Mouse (Mus musculus) embryo, embryonic 10 days (tissue): Measurements from ENCODE around the gene 1110051M20Rik.

Experiments
- DNase-seq: peaks from one replicate; pipeline ENCODE4 v3.0.0-alpha.2; 2015; ENCODE audit warnings: low spot score

1110051M20Rik gene

DNA sequence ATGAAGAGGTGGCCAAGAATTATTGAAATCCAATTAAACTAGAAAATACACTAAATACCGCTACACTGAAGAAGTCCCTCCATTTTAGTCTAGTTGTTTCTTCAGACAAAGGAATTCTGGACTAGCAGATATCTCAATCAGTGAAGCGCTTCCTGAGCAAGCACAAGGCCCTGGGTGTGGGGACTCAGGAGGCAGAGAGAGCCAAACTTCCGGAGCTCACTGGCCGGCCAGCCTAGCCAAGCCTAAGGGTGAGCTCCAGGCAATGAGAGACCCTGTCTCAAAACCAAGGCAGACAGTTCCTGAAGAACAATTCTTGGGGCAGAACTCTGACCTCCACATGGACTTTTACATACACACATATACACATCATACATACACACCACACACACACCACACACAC lies 95.6 kb downstream of the 1110051M20Rik start:
- DNase-seq = no peak

DNA sequence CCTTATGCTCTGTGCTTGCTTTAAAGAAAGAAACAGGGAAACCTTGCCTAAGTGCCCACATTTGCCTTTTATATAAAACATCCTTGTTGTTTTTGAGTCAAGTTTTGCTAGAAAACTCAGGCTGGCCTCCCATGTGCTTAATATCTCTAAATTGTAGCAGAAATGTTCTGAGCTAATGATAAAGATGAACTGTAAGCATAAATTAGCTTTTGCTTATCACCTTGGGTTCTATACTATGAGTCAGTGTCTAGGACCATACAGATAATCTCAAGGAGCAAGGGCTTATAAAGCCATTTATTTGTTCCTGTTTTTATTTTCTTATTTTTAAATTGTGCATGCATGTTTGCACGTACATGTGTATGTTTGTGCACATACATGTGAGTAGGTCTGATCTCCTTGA lies 98.9 kb downstream of the 1110051M20Rik start:
- DNase-seq = no peak

DNA sequence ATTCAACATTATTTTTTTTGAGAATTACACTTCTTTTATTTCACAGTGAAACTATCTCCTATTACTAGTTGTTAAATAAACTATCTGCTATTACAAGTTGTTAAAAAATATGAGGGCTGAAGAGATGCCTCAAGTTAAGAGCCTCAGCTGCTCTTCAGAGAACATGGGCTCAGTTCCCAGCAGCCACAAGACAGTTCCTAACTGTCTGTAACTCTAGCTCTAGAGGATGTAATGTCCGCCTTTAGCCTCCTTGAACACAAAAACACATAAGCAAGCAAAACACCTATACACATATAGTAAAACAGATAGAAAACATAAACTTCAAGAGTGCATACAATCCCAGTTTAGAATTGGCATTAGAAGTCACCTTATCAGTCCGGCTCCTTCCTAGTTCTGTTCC lies 104.9 kb downstream of the 1110051M20Rik start:
- DNase-seq = no peak

DNA sequence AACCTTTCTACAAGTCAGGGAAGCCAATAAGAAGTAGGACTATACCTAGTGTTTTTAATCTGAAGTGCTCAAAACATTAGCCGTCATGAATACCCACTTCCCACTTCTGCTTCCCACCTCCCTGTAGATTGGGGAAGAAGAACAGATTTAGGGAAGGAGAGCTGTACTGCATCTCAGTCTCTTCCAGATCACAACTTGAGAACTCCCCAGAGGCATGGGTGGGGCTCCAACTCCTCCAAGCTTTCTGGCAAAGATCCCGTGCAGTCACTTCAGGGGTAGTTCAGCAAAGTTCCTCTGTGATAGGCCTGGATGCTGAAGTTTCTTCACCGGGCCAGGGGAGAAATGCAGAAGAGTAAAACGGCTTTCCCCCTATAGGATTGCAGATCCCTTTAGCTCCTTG lies 109.4 kb downstream of the 1110051M20Rik start:
- DNase-seq = no peak

DNA sequence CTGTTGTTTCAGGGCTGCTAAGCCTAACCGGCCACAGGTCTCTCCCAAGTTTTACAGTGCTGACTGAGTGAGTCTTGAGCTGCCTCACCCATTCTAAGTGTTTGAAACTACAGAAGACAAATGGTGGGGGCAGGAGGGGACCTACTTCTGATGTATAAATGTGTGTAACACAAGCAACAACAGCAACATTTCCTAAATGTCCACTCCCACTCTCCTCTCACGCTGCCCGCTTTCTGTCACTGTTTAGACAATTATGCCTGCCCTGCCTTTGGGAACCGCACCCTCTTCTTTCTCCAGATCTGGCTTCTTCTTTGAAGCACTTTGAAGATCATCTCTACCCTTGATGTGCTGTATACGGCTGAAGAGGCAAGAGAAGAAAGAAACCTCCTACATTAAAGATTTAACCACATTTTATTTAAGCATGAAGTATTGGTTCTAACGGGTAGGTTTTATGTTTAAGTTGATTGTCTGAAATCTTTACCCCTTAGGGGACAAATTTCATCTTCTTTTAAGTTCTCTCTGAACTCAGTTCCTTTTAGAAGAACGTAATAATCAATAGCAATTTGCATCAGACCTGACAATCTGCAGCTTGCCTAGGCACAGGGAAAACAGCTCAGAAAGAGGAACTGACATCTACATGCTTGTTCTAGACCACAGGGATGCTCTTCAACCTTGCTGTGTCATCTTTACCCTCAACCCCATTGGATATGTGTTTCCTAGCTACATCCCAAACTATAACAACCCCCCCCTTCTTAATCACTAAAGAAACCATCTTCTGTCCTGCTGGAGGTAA lies 113.3 kb downstream of the 1110051M20Rik start:
- no peak for DNase-seq

DNA sequence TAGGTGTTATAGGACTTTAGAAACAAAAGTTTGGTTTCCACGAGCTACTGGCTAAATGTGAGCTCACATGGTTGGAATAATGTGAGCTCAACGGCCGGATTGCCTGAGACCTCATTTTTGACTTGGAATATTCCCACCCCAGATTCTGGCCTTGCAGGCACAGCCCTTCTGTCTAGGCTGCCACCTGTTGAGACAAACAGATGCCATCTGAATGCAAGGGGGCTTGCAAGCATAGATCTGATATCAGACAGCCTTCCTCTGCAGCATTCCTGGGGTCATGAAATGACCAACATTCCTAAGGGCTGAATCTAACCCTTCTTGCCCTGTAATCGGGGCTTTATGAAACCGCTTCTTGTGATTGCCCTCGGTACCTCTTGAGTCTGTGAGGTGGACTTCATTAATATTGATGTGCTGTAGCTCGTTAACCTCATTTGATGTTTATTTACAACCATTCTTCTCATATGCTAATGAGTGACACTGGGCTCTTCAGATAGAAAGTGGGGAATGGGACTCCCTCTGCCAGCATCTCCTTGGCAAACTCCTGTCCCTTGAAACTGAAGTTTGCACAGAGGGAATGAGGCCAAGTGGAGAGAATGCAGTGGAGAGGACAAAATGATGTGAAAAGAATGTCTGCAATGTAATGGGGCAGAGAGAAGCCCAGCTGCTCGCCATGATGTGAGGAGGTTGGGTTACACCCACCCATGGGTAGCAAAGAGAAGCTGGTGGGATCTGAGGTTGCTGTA lies 114.3 kb downstream of the 1110051M20Rik start:
- no peak for DNase-seq

DNA sequence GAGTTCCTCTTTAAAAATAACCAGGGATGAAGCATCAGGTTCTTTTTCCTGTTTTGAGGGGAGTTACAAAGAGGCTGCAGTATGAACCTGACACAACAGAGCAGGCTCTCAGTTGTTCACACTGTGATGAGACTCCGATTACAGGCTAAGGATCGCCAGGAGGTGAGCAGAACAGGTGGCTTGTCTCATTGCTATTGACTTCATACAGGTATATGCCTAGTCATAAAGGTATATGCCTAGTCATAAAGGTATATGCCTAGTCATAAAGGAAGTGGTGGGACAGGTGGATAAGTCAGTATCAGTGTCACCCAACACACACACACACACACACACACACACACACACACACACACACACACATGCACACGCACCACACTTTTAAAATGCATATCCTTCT lies 115.8 kb downstream of the 1110051M20Rik start:
- DNase-seq = no peak

DNA sequence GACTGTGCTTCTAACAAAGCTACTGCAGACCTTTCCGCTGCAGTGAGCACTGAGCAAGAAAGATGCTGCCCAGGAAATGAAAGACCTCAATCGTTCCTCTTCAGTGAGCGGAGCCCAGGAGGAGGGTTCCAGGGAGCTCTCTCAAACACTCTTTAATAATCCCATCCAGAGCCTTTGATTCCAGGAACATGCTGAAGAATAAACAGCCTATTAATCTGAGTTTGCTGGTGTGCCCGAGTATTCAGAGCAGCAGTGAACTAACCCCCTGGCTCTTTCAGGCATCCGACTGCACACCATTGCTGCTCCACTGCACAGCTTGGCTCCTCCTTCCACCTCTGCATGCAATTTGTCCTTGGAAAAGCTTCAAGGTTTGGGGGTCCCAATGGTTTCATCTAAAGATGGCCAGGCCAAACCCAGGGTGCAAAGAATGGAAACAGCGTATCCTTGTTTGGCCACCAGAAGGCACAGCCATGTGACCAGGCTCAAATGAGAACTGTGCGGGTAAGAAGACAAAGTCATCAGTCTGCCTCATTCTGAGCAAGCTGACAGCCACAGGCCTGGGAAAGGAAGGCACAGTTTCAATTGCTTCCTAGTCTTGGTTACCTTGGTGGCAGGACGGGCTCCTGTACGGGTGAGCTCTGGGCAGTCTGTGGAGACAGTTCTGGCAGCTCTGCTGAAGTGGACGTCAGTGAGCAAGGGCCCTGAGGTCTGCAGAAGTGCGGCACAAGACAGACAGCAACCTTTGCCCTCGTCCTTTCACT lies 116.4 kb downstream of the 1110051M20Rik start:
- DNase-seq = peak; percentile 53

DNA sequence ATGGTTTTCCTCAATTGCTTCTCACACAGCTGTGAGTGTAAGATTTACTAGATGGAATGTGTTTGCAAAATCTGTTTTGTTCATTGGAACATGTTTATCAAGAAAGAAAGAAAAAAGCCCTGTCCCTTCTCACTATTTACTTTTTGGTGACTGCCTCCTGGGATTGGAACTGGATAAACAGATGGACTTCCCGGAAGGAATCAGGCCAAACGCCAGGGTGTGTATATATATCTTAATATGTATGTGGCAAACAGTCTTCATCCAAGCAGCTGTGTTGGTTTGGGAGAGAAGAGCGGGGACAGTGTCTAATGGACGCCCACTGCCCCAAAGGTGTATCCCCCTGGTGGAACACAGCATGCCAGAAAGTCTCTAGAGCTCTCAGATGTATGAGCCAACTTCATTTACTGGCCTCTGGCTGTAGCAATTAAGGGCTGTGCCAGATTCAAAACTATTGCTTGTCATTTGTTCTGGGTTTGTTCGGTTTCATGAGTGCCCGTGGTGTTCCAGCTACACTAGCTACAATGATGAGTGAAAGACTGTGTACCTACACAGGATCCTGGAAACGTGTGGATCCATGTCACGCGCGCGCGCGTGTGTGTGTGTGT lies 117.7 kb downstream of the 1110051M20Rik start:
- no peak for DNase-seq

DNA sequence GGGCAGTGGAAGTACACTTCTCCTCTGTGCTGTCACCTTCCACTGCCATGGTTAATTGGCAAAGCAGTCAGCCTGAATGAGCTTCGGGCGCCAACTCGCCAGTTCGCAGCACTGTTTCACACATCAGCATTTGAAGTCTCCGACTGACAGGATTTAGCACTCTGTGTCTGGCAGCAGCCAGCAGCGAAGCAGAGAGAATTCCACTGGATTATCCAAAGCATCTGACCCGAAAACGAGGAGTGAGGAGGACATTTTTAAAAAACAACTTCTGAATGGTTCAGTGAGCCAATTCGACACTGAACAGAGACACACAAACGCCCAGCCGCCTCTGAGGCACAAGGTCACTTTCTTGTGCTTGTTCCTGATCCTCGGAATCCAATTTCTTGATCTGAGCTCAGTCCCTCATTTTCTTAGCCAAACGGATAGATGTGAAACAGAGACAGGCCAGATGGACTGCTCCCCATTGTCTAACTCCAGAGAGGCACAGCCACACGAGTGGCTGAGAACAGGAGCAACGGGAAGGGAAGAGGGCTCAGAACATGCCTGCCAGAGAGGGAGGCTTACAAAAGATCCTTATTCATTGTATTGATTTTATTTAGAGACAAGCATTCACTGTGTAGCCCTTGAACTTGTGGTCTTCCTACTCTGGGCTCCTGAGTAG lies 119.6 kb downstream of the 1110051M20Rik start:
- peak; percentile 35 for DNase-seq

DNA sequence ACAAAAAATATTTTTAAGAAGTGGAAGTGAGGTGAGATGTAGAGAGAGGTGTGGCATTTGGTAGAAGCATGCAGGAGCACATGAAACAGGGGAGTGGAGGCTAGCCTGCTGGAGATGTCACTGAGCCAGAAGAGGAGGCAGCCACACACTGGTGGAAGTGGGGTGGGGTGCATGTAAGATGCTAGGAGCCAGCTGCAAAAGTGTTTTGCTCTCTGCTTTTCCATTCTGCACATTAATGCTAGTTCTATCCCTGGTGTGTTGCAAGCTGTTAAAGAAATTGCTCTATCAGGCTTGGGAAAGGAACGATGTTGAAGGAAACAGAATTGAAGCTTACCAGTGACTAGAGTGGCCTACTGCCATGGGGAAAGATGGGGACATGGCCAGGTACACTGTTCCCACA lies 120.2 kb downstream of the 1110051M20Rik start:
- DNase-seq = no peak

DNA sequence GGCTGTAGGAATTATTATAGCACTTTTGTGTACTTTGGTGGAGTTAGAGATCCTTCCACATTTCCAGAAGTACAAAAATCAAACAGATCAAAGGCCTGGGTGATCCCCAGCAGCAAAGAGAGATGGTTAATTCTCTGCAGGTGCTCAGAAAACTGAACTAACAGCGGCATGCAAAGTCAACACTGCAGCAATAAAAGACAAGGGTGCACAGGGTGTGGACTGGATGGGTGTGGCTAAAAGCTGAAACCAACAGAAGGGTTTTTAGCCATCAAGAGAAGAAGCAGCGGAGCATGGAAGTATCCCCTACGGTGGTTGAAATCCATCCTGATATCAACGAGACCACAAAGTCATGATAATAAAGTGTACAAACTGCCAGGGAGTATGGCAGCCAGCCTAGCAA lies 122.0 kb downstream of the 1110051M20Rik start:
- DNase-seq = no peak

DNA sequence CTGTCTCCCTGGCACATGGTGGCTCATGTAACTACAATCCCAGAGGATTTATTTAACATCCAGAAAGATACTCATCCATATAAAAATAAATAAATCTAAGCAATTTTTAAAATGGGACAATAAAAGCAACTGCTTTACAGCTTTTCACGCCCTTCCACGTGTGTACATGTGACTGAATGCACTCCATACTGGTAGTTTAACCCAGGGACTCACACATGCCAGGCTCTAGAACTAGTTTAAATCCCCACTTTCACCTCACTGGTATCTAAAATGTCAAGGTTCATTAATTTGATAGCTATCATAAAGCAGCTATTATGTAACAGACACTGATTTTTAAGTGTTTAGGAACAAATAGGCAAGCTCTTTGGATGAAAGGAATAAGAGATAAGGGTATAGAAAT lies 122.6 kb downstream of the 1110051M20Rik start:
- DNase-seq = no peak

DNA sequence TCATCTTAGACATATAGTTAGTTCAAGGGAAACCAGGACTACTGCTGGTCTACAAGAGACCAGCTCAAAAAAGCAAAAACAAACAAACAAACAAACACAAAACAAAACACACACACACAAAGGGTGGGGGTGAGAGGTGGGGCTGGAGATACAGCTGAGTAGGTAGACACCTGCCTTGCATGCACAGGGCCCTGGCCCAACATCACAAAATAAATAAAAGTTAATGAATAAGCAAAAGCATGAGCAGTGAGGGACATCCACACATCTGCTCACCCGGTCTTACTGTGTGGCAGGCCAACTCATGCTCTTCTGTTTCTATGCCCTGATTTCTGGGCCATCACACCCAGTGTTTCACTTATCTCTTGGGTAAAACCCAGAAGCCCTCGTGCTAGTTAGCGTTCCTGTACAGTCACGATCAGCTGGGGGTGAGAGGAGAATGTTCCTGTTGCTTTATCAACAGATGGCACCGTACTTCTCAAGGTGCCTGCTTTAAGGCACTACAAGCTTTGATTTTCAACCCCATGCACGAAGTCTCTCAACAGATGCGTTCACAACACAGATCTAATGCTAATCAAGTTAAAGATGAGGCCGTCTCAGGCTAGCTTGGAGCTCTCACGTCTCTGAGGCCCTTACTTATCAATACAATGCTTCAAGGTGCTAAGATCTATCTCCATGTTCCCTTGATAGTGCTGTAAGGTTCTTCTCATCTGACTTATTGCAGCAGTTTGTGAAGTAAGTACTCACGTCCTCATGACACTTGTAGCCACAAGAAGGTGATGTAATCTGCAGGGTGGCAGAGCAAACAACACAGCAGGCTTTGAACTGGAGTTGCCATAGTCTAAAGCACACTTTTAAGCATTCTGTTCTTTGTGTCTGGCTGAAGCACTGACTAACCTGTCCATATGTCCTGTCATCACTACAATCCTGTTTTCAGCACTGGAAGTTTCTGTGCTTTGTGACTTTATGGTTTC lies 123.7 kb downstream of the 1110051M20Rik start:
- DNase-seq = no peak

DNA sequence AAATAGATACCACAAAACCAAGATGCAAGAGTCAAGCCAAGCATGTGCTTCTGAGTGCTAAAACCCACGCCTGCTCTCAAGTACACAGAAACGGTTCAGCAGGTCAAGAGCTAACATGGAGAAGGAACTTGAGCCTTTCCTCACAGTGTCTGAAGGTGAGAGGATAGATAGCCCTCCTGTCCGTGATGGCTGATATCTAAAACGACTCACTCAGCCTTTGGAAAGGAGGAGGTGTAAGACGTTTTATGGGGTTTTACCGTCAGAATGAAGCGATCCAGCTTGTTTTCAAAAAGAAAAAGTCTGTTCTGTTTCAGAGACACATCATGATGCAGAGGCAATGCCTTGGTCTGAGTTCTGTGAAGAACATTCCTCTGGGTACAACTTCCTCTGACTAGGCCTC lies 130.3 kb downstream of the 1110051M20Rik start:
- DNase-seq = no peak

DNA sequence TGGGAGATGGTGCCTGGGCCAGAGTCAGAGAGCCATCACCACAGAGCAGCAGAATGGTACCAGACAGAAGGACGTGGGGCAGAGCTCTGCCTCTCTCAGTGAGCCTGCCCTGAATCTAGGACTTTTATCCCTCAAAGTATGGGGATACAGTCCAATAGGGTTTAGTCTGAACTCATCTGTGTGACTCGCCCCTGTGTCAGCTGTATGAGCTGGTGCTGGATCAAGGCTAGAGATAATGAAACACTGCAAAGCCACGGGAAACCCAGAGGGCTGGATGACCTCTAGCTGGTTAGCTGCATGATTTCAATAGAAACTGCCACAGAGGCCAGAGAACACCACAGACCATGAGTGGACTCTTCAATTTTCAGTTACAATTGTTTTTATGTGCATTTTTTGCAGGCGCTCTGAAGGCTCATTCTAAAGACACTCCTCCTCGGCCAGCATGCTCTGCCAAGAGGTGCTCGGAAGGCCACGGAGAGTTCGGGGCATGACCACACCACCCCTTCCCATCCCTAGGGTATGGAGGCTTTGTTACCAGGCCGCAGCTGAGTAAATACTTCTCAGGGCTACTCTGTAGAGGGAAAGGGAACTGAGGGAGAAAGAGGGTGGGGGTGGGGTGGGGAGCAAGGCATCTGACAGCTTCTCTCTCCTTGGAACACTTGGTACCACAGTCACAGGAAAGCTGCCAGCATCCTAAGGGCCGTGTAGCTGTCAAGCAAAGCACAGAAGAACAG lies 131.8 kb downstream of the 1110051M20Rik start:
- peak; percentile 65 for DNase-seq

DNA sequence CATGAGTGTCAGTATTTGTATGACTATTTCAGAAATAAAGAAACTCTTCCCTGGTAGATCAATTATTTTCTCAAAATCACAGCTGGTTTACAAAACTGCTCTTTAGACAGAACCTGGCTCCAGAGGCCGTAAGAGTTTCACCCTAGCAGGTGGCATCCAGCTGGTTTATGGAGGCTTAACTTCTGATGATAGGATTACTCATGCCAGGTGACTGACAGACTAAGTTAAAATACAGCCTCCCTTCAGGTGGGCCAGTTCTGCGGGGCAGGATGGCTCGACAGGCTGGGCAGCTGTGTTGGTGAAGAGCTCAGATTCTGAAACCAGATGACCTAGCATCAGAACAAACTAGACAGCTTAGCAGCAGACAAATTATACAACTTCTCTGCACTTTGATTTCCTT lies 135.0 kb downstream of the 1110051M20Rik start:
- no peak for DNase-seq

DNA sequence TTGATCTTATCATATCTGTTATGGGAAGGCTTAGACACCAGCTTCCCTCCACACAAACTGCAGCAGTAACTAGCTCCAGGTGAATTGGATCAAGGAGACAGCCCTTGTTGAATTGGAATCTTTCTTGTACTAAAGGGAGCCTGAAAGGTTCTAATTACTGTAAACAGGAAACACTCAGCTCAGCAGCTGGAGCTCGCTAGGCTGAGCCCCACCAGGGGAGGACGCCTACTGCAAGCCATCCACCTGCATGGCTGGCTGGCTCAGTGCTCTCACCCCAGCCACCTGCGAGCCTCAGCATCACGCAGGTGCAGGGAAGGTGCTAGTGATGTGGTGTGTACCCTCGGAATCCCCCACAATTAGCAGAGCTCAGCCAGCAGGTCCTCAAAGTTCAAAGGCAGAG lies 135.8 kb downstream of the 1110051M20Rik start:
- no peak for DNase-seq

DNA sequence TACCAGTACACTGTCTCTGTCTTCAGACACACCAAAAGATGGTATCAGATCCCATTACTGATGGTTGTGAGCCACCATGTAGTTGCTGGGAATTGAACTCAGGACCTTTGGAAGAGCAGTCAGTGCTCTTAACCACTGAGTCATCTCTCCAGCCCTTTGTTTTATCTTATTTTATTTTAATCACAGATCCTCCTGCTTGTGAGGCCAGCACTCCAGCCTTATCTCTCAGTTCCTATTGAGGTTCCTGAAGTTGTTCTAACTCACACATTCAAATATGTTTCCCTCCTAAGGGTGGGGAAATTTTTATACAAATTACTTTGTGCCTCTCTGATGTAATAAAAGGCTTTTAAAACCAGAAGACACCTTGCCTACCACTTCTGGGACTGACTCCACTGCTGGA lies 137.9 kb downstream of the 1110051M20Rik start:
- no peak for DNase-seq

DNA sequence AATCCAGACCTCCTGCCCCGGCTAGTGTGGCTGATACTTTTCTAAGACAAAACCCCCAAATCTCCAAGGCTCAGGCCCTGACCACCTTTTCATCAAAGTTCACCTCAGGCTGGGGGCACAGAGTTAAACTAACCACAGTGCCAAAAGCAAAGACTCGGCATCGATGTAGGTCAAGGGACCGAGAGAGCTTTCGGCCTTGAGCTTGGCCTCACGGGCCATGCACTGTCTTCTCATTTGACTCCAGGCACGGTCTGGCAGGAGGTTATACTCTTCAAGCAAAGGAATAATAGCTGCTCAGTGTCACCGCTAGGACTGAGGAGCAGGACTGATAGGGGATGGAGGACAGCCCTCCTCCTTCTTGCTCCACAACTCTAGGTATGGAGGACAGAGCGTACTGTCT lies 138.6 kb downstream of the 1110051M20Rik start:
- no peak for DNase-seq
